Mouse (Mus musculus) liver, adult (tissue): ENCODE results near the gene Mn1.

ENCODE experiments used
- GATA4 ChIP-seq: IDR thresholded peaks from 2 replicates; pipeline ENCODE4 v1.6.1; 2014; ENCODE audit warnings: mild to moderate bottlenecking, low read length; ENCODE audit not compliant: insufficient replicate concordance

The Mn1 gene

GRCm38 (mm10) chr5:111398471-111398870 lies 18.7 kb upstream of the Mn1 start:
- TF ChIP-seq GATA4 = no peak

GRCm38 (mm10) chr5:111399271-111399670 lies 17.9 kb upstream of the Mn1 start:
- no peak for TF ChIP-seq GATA4

GRCm38 (mm10) chr5:111401879-111402650 lies 15.1 kb upstream of the Mn1 start:
- TF ChIP-seq GATA4 = no peak

GRCm38 (mm10) chr5:111402651-111402996 lies 14.5 kb upstream of the Mn1 start:
- TF ChIP-seq GATA4 = no peak

- TF ChIP-seq GATA4 = no peak
Measured at GRCm38 (mm10) chr5:111404721-111405120, 12.4 kb upstream of the Mn1 start.

GRCm38 (mm10) chr5:111408470-111409105 lies 8.6 kb upstream of the Mn1 start:
- TF ChIP-seq GATA4 = no peak

- no peak for TF ChIP-seq GATA4
Measured at GRCm38 (mm10) chr5:111409412-111410044, 7.6 kb upstream of the Mn1 start.

GRCm38 (mm10) chr5:111410665-111411064 lies 6.5 kb upstream of the Mn1 start:
- no peak for TF ChIP-seq GATA4

GRCm38 (mm10) chr5:111414192-111414591 lies 3.0 kb upstream of the Mn1 start:
- no peak for TF ChIP-seq GATA4

GRCm38 (mm10) chr5:111414770-111415249 lies 2.4 kb upstream of the Mn1 start:
- no peak for TF ChIP-seq GATA4

GRCm38 (mm10) chr5:111415575-111415974 lies 1.6 kb upstream of the Mn1 start:
- no peak for TF ChIP-seq GATA4

- TF ChIP-seq GATA4 = no peak
Measured at GRCm38 (mm10) chr5:111416048-111416447, 1.1 kb upstream of the Mn1 start.

- TF ChIP-seq GATA4 = no peak
Measured at GRCm38 (mm10) chr5:111417378-111418131, 393 bp downstream of the Mn1 start.

GRCm38 (mm10) chr5:111418202-111419120 lies 1.3 kb downstream of the Mn1 start:
- no peak for TF ChIP-seq GATA4
